Mouse (Mus musculus): Measurements from ENCODE around the gene Slc26a10. TPM values are rescaled to one million over a fixed set of nuclear protein-coding genes. Genes with fewer than 3 reads are reported as not detected.

Gene Slc26a10
- polyA plus RNA-seq, 2 experiments, result 1.3 to 1.7 TPM

DNA sequence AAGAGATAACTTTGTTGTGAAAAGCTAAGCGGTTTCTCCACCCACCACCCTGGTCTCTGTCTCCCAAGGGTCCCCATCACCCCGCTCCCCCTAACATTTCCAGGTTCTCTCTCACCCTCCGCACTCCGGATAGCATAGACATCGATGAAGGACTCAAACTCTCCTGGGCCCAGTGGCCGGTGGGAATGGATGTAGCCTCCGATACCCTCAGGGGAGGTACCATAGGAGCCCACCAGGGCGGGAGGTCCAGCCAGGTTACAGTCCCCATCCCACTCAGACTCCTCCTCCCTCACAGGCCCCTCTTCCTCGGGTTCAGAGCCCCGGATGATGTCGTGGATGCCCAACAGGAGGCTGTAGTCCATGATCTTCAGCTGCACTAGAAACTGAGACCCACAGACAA lies 19.0 kb upstream of the Slc26a10 start:
- Histone ChIP-seq H3K9ac (replicated peaks) (no peak overlapping the region), H3K4me3 (ENCODE audit: insufficient read depth in 1 of 2, low read depth in 2 of 2, low read length in 2 of 2) (no peak overlapping the region), H3K36me3 (replicated peaks; ENCODE audit: control insufficient read depth, insufficient read depth, low read depth) (peaks cover 69% of the 10 kb centered on the region), H3K27ac (no peak overlapping the region), H3K4me2 (ENCODE audit: low read depth) (no peak overlapping the region), H3K9me3 (ENCODE audit: control insufficient read depth, low read length) (no peaks in the 10 kb centered on the region), H3K4me1 (replicated peaks; ENCODE audit: control insufficient read depth in 2 of 2, insufficient read depth in 2 of 2, low read length in 1 of 2) (peaks cover 30 to 33% of the 10 kb centered on the region in 2 experiments), H3K27me3 (ENCODE audit: control insufficient read depth, insufficient read depth, low read length) (no peaks in the 10 kb centered on the region)
- WGBS (ENCODE audit: insufficient replicate concordance), result 87% methylated on average over 11 of the region's 11 CpGs
- TF ChIP-seq CTCF (IDR thresholded peaks at IDR 0.05; ENCODE audit: low read depth) (no peak), EP300 (IDR thresholded peaks at IDR 0.05; ENCODE audit: low read depth) (no peak)
- DNase-seq (ENCODE audit: low read depth in 3 of 3, low spot score in 3 of 3) (no peak), ATAC-seq (ENCODE audit: insufficient read depth) (no peak)

GRCm38 (mm10) chr10:127199068-127199467 lies 18.6 kb upstream of the Slc26a10 start:
- ATAC-seq (ENCODE audit: insufficient read depth) (no peak), DNase-seq (ENCODE audit: low read depth in 3 of 3, low spot score in 3 of 3) (no peak)
- Histone ChIP-seq H3K36me3 (replicated peaks; ENCODE audit: control insufficient read depth, insufficient read depth, low read depth) (peaks cover 66% of the 10 kb centered on the region), H3K9me3 (ENCODE audit: control insufficient read depth, low read length) (no peaks in the 10 kb centered on the region), H3K9ac (replicated peaks) (no peak overlapping the region), H3K27me3 (ENCODE audit: control insufficient read depth, insufficient read depth, low read length) (no peaks in the 10 kb centered on the region), H3K4me1 (replicated peaks; ENCODE audit: control insufficient read depth in 2 of 2, insufficient read depth in 2 of 2, low read length in 1 of 2) (peaks cover 30 to 32% of the 10 kb centered on the region in 2 experiments), H3K4me2 (ENCODE audit: low read depth) (no peak overlapping the region), H3K4me3 (ENCODE audit: insufficient read depth in 1 of 2, low read depth in 2 of 2, low read length in 2 of 2) (no peak overlapping the region), H3K27ac (no peak overlapping the region)
- WGBS (ENCODE audit: insufficient replicate concordance), result 80% methylated on average over 5 of the region's 5 CpGs
- TF ChIP-seq CTCF (IDR thresholded peaks at IDR 0.05; ENCODE audit: low read depth) (no peak), EP300 (IDR thresholded peaks at IDR 0.05; ENCODE audit: low read depth) (no peak)

DNA sequence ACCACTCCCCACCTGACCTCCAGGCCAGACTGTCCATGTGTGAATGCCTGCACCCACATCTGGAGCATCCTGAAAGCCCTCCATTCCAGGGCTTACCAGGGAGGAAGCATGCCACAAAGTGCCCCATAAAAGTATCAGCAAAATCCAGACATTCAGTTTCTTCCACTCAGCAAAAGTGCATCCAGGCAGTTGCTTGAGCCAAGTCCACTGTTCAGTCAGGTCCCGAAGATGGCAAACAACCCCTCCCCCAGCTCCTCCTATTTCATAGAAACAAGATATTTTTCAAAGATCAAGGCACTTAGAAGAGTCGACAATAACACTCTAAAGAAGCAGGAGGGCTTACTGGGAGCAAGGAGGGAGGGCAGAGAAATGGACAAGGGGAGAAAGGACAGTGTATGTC lies 18.0 kb upstream of the Slc26a10 start:
- no peak for ATAC-seq (ENCODE audit: insufficient read depth)
- Histone ChIP-seq H3K4me3 (ENCODE audit: insufficient read depth in 1 of 2, low read depth in 2 of 2, low read length in 2 of 2) (no peak overlapping the region), H3K27me3 (ENCODE audit: control insufficient read depth, insufficient read depth, low read length) (no peaks in the 10 kb centered on the region), H3K4me1 (replicated peaks; ENCODE audit: control insufficient read depth in 2 of 2, insufficient read depth in 2 of 2, low read length in 1 of 2) (peaks cover 26 to 29% of the 10 kb centered on the region in 2 experiments), H3K9me3 (ENCODE audit: control insufficient read depth, low read length) (no peaks in the 10 kb centered on the region), H3K36me3 (replicated peaks; ENCODE audit: control insufficient read depth, insufficient read depth, low read depth) (peaks cover 60% of the 10 kb centered on the region), H3K27ac (no peak overlapping the region), H3K9ac (replicated peaks) (no peak overlapping the region), H3K4me2 (ENCODE audit: low read depth) (no peak overlapping the region)
- DNase-seq (ENCODE audit: low read depth in 3 of 3, low spot score in 3 of 3), result no peak
- TF ChIP-seq EP300 (IDR thresholded peaks at IDR 0.05; ENCODE audit: low read depth) (no peak), CTCF (IDR thresholded peaks at IDR 0.05; ENCODE audit: low read depth) (no peak)
- 52% methylated on average over 2 of the region's 2 CpGs for WGBS (ENCODE audit: insufficient replicate concordance)

DNA sequence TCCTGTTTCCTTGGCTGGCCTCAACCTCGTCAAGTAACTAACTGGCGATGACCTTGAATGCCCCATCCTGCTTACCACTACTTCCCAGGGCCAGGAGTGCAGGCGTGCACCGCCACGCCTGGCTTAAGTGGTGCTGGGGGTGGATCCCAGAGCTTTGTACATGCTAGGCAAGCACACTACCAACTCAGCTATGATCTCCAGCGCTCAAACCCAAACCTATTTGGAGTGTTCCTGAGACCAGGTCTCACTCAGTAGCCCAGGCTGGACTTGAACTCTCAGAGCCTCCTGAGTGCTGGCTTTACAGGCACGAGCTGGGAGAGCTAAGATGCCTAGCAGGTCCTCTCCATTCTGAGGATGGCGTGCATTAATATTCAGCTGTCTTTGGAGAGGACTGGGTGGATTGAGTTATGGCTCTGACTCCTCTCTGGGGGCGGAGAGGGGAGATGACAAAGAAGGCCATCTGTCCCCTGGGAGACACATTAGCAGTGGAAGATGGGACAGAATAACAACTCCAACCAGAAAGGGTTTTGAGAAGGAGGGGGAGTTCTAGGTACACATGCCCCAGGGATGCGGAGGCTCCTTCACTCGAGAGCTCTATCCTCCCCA lies 17.2 kb upstream of the Slc26a10 start:
- TF ChIP-seq EP300 (IDR thresholded peaks at IDR 0.05; ENCODE audit: low read depth) (no peak), CTCF (IDR thresholded peaks at IDR 0.05; ENCODE audit: low read depth) (no peak)
- peaks cover 53% of the 10 kb centered on the region for H3K36me3 ChIP-seq (replicated peaks; ENCODE audit: control insufficient read depth, insufficient read depth, low read depth)
- H3K27me3 ChIP-seq (ENCODE audit: control insufficient read depth, insufficient read depth, low read length), result no peaks in the 10 kb centered on the region
- H3K4me1 ChIP-seq (replicated peaks; ENCODE audit: control insufficient read depth in 2 of 2, insufficient read depth in 2 of 2, low read length in 1 of 2), result peaks cover 19 to 23% of the 10 kb centered on the region in 2 experiments
- no peak overlapping the region for H3K4me2 ChIP-seq (ENCODE audit: low read depth)
- ATAC-seq (ENCODE audit: insufficient read depth) (no peak), DNase-seq (ENCODE audit: low read depth in 3 of 3, low spot score in 3 of 3) (no peak)
- no peak overlapping the region for H3K27ac ChIP-seq
- no peaks in the 10 kb centered on the region for H3K9me3 ChIP-seq (ENCODE audit: control insufficient read depth, low read length)
- H3K9ac ChIP-seq (replicated peaks), result no peak overlapping the region
- no peak overlapping the region for H3K4me3 ChIP-seq (ENCODE audit: insufficient read depth in 1 of 2, low read depth in 2 of 2, low read length in 2 of 2)
- 78% methylated on average over 11 of the region's 11 CpGs for WGBS (ENCODE audit: insufficient replicate concordance)

DNA sequence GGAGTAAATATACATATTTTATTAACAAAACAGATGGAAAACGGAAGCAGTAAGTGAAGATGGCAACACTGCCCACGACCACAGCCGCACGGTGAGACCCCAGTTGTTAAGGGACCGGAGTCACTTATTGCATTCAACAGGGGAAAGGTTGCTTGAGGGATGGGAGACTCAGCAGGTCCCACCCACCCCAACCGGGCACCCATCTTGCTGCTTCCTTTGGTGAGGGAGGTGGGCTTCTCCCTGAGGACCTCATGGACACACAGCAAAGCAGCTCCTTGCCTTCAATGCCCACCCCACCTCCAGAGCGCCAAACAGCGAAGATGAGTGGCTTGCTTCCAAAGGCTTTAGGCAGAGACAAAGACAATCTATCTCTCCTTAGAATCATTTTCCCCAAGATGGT lies 16.7 kb upstream of the Slc26a10 start:
- H3K9me3 ChIP-seq (ENCODE audit: control insufficient read depth, low read length), result no peaks in the 10 kb centered on the region
- H3K9ac ChIP-seq (replicated peaks), result no peak overlapping the region
- H3K4me3 ChIP-seq (ENCODE audit: insufficient read depth in 1 of 2, low read depth in 2 of 2, low read length in 2 of 2), result no peak overlapping the region
- H3K27ac ChIP-seq, result no peak overlapping the region
- no peak overlapping the region for H3K4me2 ChIP-seq (ENCODE audit: low read depth)
- no peaks in the 10 kb centered on the region for H3K27me3 ChIP-seq (ENCODE audit: control insufficient read depth, insufficient read depth, low read length)
- peaks cover 18 to 19% of the 10 kb centered on the region in 2 experiments for H3K4me1 ChIP-seq (replicated peaks; ENCODE audit: control insufficient read depth in 2 of 2, insufficient read depth in 2 of 2, low read length in 1 of 2)
- TF ChIP-seq CTCF (IDR thresholded peaks at IDR 0.05; ENCODE audit: low read depth) (no peak), EP300 (IDR thresholded peaks at IDR 0.05; ENCODE audit: low read depth) (no peak)
- WGBS (ENCODE audit: insufficient replicate concordance), result 84% methylated on average over 8 of the region's 8 CpGs
- peaks cover 48% of the 10 kb centered on the region for H3K36me3 ChIP-seq (replicated peaks; ENCODE audit: control insufficient read depth, insufficient read depth, low read depth)
- DNase-seq (ENCODE audit: low read depth in 3 of 3, low spot score in 3 of 3) (no peak), ATAC-seq (ENCODE audit: insufficient read depth) (no peak)
